Mouse (Mus musculus) cerebellum, postnatal 10 days (tissue): Measurements from ENCODE around the gene Psenen.

Experiments used
- DNase-seq, 2 experiments: peaks; one replicate each; pipeline ENCODE4 v3.0.0; 2021; ENCODE audit warnings: mixed read lengths in 2 of 2

Gene Psenen

DNA sequence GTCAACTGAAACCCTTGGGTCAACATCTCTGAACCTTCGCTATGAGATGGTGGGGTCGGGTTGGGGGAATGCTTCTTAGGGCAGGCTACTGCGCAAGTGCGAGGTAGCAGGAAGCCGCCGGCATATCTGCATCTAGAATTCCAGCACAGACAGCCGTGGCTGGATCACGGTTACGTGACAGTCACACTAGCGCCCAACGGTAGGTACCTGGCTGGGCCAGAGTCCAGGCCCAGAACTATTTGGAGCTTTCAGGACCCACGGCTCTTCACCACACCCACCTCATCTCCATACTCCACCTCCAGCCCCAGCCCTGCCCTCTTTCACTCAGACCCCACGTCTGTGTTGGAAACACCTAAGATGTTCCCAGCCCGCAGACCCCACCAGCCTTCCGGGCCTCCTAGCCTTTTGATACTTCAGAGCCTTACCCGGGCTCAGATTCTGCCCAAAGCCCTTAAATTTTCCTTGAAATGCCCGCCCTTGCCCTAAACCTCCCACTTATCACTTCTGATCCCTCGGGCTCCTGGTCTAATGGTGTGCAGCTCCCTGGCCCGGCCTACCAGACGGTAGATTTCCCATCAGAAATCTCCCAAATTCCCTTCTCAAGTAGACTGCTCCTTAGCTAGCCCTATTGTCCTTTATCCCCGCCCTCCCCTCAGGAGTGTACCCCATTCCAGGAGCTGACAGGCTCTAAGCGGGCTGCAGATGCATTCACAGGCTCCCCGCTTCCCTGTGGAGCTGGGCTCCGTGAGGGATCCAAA lies 48.2 kb downstream of the Psenen start:
- DNase-seq: no peak
